Mouse (Mus musculus) kidney, adult 2 months (tissue): ENCODE measurements around the gene Mgmt.

Experiments used
- CTCF ChIP-seq: fragments of 200-500 bp; conservative IDR thresholded peaks from 2 replicates; pipeline ENCODE4 v1.5.1; 2011; ENCODE audit warnings: low read depth, mild to moderate bottlenecking, control low read depth, low read length, moderate library complexity, mixed read lengths; ENCODE audit not compliant: insufficient read depth, insufficient read length
- POLR2A ChIP-seq: fragments of 200-500 bp; IDR thresholded peaks from one replicate; pipeline ENCODE4 v1.6.1; 2011; ENCODE audit warnings: low read depth, low read length, control low read depth

GRCm38 (mm10) chr7:136934784-136935183 lies 40.4 kb downstream of the Mgmt start:
- no peak for TF ChIP-seq POLR2A
- TF ChIP-seq CTCF: no peak
